Comparison of ENCODE assay signal across 9 mouse cellular contexts in genomic region chr9:50670690-50671089, GRCm38 (mm10). TPM values are rescaled to one million over a fixed set of nuclear protein-coding genes. Genes with fewer than 3 reads are reported as not detected.
DNase-seq lines count a peak whose midpoint lies in the region; ATAC-seq and TF ChIP-seq lines count a peak whose summit lies in the region.
"Had no signal": no experiment of that assay in that cellular context is flagged by ENCODE, and none has a peak within 500 bp of the region (broad histone marks: within the 10 kb centered on the region; RNA-seq: fewer than 3 reads in every experiment).

No protein-coding gene starts in this region.

- no peak overlapping the region for H3K27ac ChIP-seq in hindbrain, embryonic 10.5 days
- H3K27ac ChIP-seq in hindbrain, embryonic 13.5 days = no peak overlapping the region
- no peak overlapping the region for H3K27ac ChIP-seq in heart, embryonic 15.5 days
- no peak overlapping the region for H3K27ac ChIP-seq in midbrain, embryonic 13.5 days
- H3K27ac ChIP-seq: limb, embryonic 13.5 days had no signal

- no peak overlapping the region for H3K9ac ChIP-seq in hindbrain, embryonic 13.5 days
- no peak overlapping the region for H3K9ac ChIP-seq in heart, embryonic 15.5 days
- no peak overlapping the region for H3K9ac ChIP-seq in midbrain, embryonic 13.5 days (replicated peaks)
- H3K9ac ChIP-seq: limb, embryonic 13.5 days had no signal

- DNase-seq in hindbrain, embryonic 10.5 days (ENCODE audit: low spot score) = peak; percentile 31
- peak; percentile 27 for DNase-seq in G1E (ENCODE audit: low spot score)
- DNase-seq in embryo, embryonic 10 days (ENCODE audit: low spot score) = peak; percentile 73
- peak; percentile 33 to 54 for DNase-seq in left cerebral cortex, postnatal 25 days (ENCODE audit: low spot score in 2 of 2)
- peak; percentile 78 for DNase-seq in splenic B cell, adult 2 months (ENCODE audit: low read depth, low spot score)

- no peak overlapping the region for H3K4me2 ChIP-seq in hindbrain, embryonic 13.5 days
- H3K4me2 ChIP-seq in heart, embryonic 15.5 days = no peak overlapping the region
- H3K4me2 ChIP-seq in midbrain, embryonic 13.5 days (replicated peaks) = no peak overlapping the region
- H3K4me2 ChIP-seq: limb, embryonic 13.5 days had no signal

- no peaks in the 10 kb centered on the region for H3K9me3 ChIP-seq in hindbrain, embryonic 10.5 days
- no peaks in the 10 kb centered on the region for H3K9me3 ChIP-seq in hindbrain, embryonic 13.5 days
- no peaks in the 10 kb centered on the region for H3K9me3 ChIP-seq in G1E (replicated peaks)
- H3K9me3 ChIP-seq in heart, embryonic 15.5 days (replicated peaks) = no peaks in the 10 kb centered on the region
- no peaks in the 10 kb centered on the region for H3K9me3 ChIP-seq in midbrain, embryonic 13.5 days
- H3K9me3 ChIP-seq: limb, embryonic 13.5 days had no signal

- H3K4me1 ChIP-seq in hindbrain, embryonic 10.5 days (replicated peaks) = no peaks in the 10 kb centered on the region
- no peaks in the 10 kb centered on the region for H3K4me1 ChIP-seq in hindbrain, embryonic 13.5 days (replicated peaks)
- peaks cover 4% of the 10 kb centered on the region for H3K4me1 ChIP-seq in G1E (ENCODE audit: insufficient read depth, low read depth, low read length)
- no peaks in the 10 kb centered on the region for H3K4me1 ChIP-seq in heart, embryonic 15.5 days (replicated peaks)
- H3K4me1 ChIP-seq in midbrain, embryonic 13.5 days (replicated peaks) = no peaks in the 10 kb centered on the region
- H3K4me1 ChIP-seq: limb, embryonic 13.5 days had no signal

- 35% methylated on average over 5 of the region's 5 CpGs for WGBS in hindbrain, embryonic 10.5 days
- 39% methylated on average over 5 of the region's 5 CpGs for WGBS in hindbrain, embryonic 13.5 days
- 33% methylated on average over 5 of the region's 5 CpGs for WGBS in heart, embryonic 15.5 days
- 30% methylated on average over 5 of the region's 5 CpGs for WGBS in midbrain, embryonic 13.5 days

- H3K4me3 ChIP-seq in hindbrain, embryonic 10.5 days = no peak overlapping the region
- H3K4me3 ChIP-seq in hindbrain, embryonic 13.5 days = no peak overlapping the region
- H3K4me3 ChIP-seq in G1E (ENCODE audit: low read depth, low read length) = no peak overlapping the region
- H3K4me3 ChIP-seq in heart, embryonic 15.5 days = no peak overlapping the region
- H3K4me3 ChIP-seq in midbrain, embryonic 13.5 days (replicated peaks) = no peak overlapping the region
- H3K4me3 ChIP-seq: limb, embryonic 13.5 days had no signal

- ATAC-seq in hindbrain, embryonic 13.5 days (ENCODE audit: low FRiP score) = no peak
- ATAC-seq in G1E (ENCODE audit: extremely low read depth, insufficient number of reproducible peaks, low FRiP score, poor library complexity, severe bottlenecking) = peak; percentile 60; the same call in 1 of the 2 replicates
- 0 out of 2 replicates have a peak, but pooled peaks have one; percentile 60 for ATAC-seq in heart, embryonic 15.5 days (replicated peaks; ENCODE audit: insufficient number of reproducible peaks, insufficient read depth, low FRiP score, low read depth)
- 0 out of 2 replicates have a peak, but pooled peaks have one; percentile 58 for ATAC-seq in midbrain, embryonic 13.5 days

- no peaks in the 10 kb centered on the region for H3K27me3 ChIP-seq in hindbrain, embryonic 10.5 days (ENCODE audit: insufficient read depth, poor library complexity, severe bottlenecking)
- H3K27me3 ChIP-seq in hindbrain, embryonic 13.5 days = no peaks in the 10 kb centered on the region
- H3K27me3 ChIP-seq in G1E (ENCODE audit: insufficient read depth, low read length) = peaks cover 11% of the 10 kb centered on the region
- no peaks in the 10 kb centered on the region for H3K27me3 ChIP-seq in heart, embryonic 15.5 days
- H3K27me3 ChIP-seq in midbrain, embryonic 13.5 days = no peaks in the 10 kb centered on the region
- H3K27me3 ChIP-seq in splenic B cell, adult 2 months (ENCODE audit: control insufficient read depth, insufficient read depth, low read length, poor library complexity, severe bottlenecking) = no peaks in the 10 kb centered on the region; the same call in 1 of the 2 replicates
- H3K27me3 ChIP-seq: limb, embryonic 13.5 days had no signal

- TF ChIP-seq CTCF in G1E (IDR thresholded peaks at IDR 0.05; ENCODE audit: low read depth, low read length) = peak; percentile 73

- intact Hi-C loops in left cerebral cortex, postnatal 25 days (cut with DNase I) = no loop called here

- peaks cover 43% of the 10 kb centered on the region for H3K36me3 ChIP-seq in hindbrain, embryonic 10.5 days
- peaks cover 53% of the 10 kb centered on the region for H3K36me3 ChIP-seq in hindbrain, embryonic 13.5 days
- H3K36me3 ChIP-seq in G1E (replicated peaks) = no peaks in the 10 kb centered on the region
- 0 out of 2 replicates have a peak, but pooled peaks cover 3% of the 10 kb centered on the region for H3K36me3 ChIP-seq in heart, embryonic 15.5 days
- peaks cover 49% of the 10 kb centered on the region for H3K36me3 ChIP-seq in midbrain, embryonic 13.5 days
- H3K36me3 ChIP-seq in splenic B cell, adult 2 months (ENCODE audit: control insufficient read depth, insufficient read depth, low read length, poor library complexity, severe bottlenecking) = no peaks in the 10 kb centered on the region

RNA-seq across cellular contexts. Expression of gene Dlat, which starts 11.1 kb away (rescaled TPM):
- 43.9 and 53.9 TPM in 2 replicates for polyA plus RNA-seq in hindbrain, embryonic 10.5 days (2016; fragmentation: Nextera tagmentation; extraction: Ambion mirVana)
- polyA plus RNA-seq in hindbrain, embryonic 13.5 days (2015; fragmentation: Nextera tagmentation; extraction: Ambion mirVana) = 45.0 and 46.3 TPM in 2 replicates
- 60.6 and 61.3 TPM in 2 replicates for total RNA-seq in G1E (2014; fragmentation: Nextera tagmentation)
- total RNA-seq in G1E (2017) = 55.2 and 60.0 TPM in 2 replicates
- polyA plus RNA-seq in G1E (2012) = 36.1 and 47.2 TPM in 2 replicates
- polyA plus RNA-seq in heart, embryonic 15.5 days (2015; fragmentation: Nextera tagmentation; extraction: Ambion mirVana) = 125 and 140 TPM in 2 replicates
- total RNA-seq in left cerebral cortex, postnatal 25 days (2021) = 100 to 1,000 TPM; 115 to 117 TPM
- 40.9 and 42.1 TPM in 2 replicates for polyA plus RNA-seq in midbrain, embryonic 13.5 days (2015; fragmentation: Nextera tagmentation; extraction: Ambion mirVana)

RNA-seq across cellular contexts. Expression of gene Nkapd1, which starts 53.4 kb away (rescaled TPM):
- polyA plus RNA-seq in hindbrain, embryonic 10.5 days (2016; fragmentation: Nextera tagmentation; extraction: Ambion mirVana) = 19.0 and 21.4 TPM in 2 replicates
- 24.5 and 25.9 TPM in 2 replicates for polyA plus RNA-seq in hindbrain, embryonic 13.5 days (2015; fragmentation: Nextera tagmentation; extraction: Ambion mirVana)
- total RNA-seq in G1E (2014; fragmentation: Nextera tagmentation) = 45.5 and 49.7 TPM in 2 replicates
- total RNA-seq in G1E (2017) = 24.6 and 31.0 TPM in 2 replicates
- 8.0 and 9.7 TPM in 2 replicates for polyA plus RNA-seq in G1E (2012)
- polyA plus RNA-seq in heart, embryonic 15.5 days (2015; fragmentation: Nextera tagmentation; extraction: Ambion mirVana) = 14.5 and 16.4 TPM in 2 replicates
- total RNA-seq in left cerebral cortex, postnatal 25 days (2021) = 10 to 100 TPM; 22.5 to 26.5 TPM
- 23.5 and 23.8 TPM in 2 replicates for polyA plus RNA-seq in midbrain, embryonic 13.5 days (2015; fragmentation: Nextera tagmentation; extraction: Ambion mirVana)

RNA-seq across cellular contexts. Expression of gene Pih1d2, which starts 53.6 kb away (rescaled TPM):
- polyA plus RNA-seq in hindbrain, embryonic 10.5 days (2016; fragmentation: Nextera tagmentation; extraction: Ambion mirVana) = 9.4 and 9.6 TPM in 2 replicates
- polyA plus RNA-seq in hindbrain, embryonic 13.5 days (2015; fragmentation: Nextera tagmentation; extraction: Ambion mirVana) = 5.7 and 7.5 TPM in 2 replicates
- total RNA-seq in G1E (2014; fragmentation: Nextera tagmentation) = 3.6 and 3.7 TPM in 2 replicates
- 2.5 and 6.5 TPM in 2 replicates for total RNA-seq in G1E (2017)
- 0.39 and 0.41 TPM in 2 replicates for polyA plus RNA-seq in G1E (2012)
- 2.1 and 2.6 TPM in 2 replicates for polyA plus RNA-seq in heart, embryonic 15.5 days (2015; fragmentation: Nextera tagmentation; extraction: Ambion mirVana)
- total RNA-seq in left cerebral cortex, postnatal 25 days (2021) = 1 to 10 TPM; 3.3 to 4.2 TPM
- polyA plus RNA-seq in midbrain, embryonic 13.5 days (2015; fragmentation: Nextera tagmentation; extraction: Ambion mirVana) = 5.5 and 6.5 TPM in 2 replicates

Comparison
In these comparisons a context has a peak if more than half of its experiments do, and no peak if none do; other contexts are left out.
1. DNase-seq: peak in every context shown above with its lines; median percentile 78 in splenic B cell, adult 2 months; 73 in embryo, embryonic 10 days; 44 in left cerebral cortex, postnatal 25 days; 31 in hindbrain, embryonic 10.5 days; 27 in G1E.